8 mouse cellular contexts compared by ENCODE assay signal in the genomic region with DNA sequence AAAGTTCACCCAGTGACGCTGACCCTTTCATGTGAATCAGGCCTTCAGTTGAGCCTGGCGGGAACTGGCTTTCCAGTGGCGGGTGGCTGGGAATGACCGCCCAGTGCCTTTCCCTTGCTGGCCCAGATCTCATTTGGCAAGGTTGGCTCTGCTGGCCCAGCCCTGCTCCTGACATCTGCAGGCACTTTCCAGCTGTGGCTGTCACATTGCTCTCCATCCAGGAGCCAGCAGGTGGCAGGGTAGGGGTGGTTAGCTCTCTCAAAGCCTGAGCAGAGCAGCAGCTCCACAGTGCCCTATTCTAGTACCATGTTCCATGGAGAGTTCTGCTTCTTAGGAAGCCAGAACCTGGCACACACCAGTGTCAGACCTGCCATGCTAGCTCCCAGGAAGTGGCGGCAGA. TPM values are rescaled to one million over a fixed set of nuclear protein-coding genes. Genes with fewer than 3 reads are reported as not detected.
DNase-seq lines count a peak whose midpoint lies in the region; ATAC-seq and TF ChIP-seq lines count a peak whose summit lies in the region.

No protein-coding gene starts in this region.

- no peaks in the 10 kb centered on the region for H3K4me1 ChIP-seq in ES-Bruce4 (ENCODE audit: control insufficient read depth, insufficient read depth, low read length)
- H3K4me1 ChIP-seq in lung, postnatal 0 days (ENCODE audit: insufficient read depth, low read depth, low read length): peaks cover 15% of the 10 kb centered on the region

- no peaks in the 10 kb centered on the region for H3K9me3 ChIP-seq in ES-Bruce4 (replicated peaks; ENCODE audit: control insufficient read depth, insufficient read depth, low read length, poor library complexity, severe bottlenecking)
- H3K9me3 ChIP-seq in lung, postnatal 0 days (ENCODE audit: low read length): no peaks in the 10 kb centered on the region

- DNase-seq in c-Kit-positive CD71-positive TER-119-positive erythroid progenitor cells, embryonic 14.5 days (ENCODE audit: low spot score): peak; percentile 64
- peak; percentile 59 for DNase-seq in forelimb bud, embryonic 11.5 days (ENCODE audit: low read depth, low spot score)
- peak; percentile 59 for DNase-seq in layer of hippocampus, adult 9-10 months (ENCODE audit: low spot score)
- DNase-seq in lung, postnatal 0 days (ENCODE audit: low spot score): peak; percentile 83
- peak; percentile 49 for DNase-seq in ovary, postnatal 14 days (ENCODE audit: low spot score)
- peak; percentile 88 for DNase-seq in thymus, postnatal 4 days

- WGBS in lung, postnatal 0 days: 30% methylated on average over 5 of the region's 5 CpGs

- H3K27me3 ChIP-seq in ES-Bruce4 (ENCODE audit: control insufficient read depth, insufficient read depth, low read length, poor library complexity, severe bottlenecking): no peaks in the 10 kb centered on the region
- H3K27me3 ChIP-seq in lung, postnatal 0 days (replicated peaks; ENCODE audit: insufficient read depth, low read length): no peaks in the 10 kb centered on the region

- no peak for TF ChIP-seq POLR2A in ES-Bruce4 (IDR thresholded peaks at IDR 0.05; ENCODE audit: insufficient read depth, low read length)

- peak; percentile 65 to 81 for ATAC-seq in hematopoietic stem cell, adult 5-6 weeks (replicated peaks in 1 of 2; ENCODE audit: insufficient read depth in 1 of 2, low FRiP score in 2 of 2, low TSS enrichment in 1 of 2, low read depth in 1 of 2, poor library complexity in 2 of 2, severe bottlenecking in 2 of 2)
- peak; percentile 44 for ATAC-seq in lung, postnatal 0 days

- no peak overlapping the region for H3K27ac ChIP-seq in ES-Bruce4 (ENCODE audit: insufficient read depth, low read length)
- H3K27ac ChIP-seq in lung, postnatal 0 days (ENCODE audit: low read length): no peak overlapping the region; the same call in 1 of the 2 replicates

- TF ChIP-seq CTCF in ES-Bruce4 (IDR thresholded peaks at IDR 0.05; ENCODE audit: low read depth, low read length): peak; percentile 63
- peak; percentile 81 for TF ChIP-seq CTCF in lung, postnatal 0 days (IDR thresholded peaks at IDR 0.05)

- H3K4me3 ChIP-seq in ES-Bruce4 (ENCODE audit: low read depth, low read length): no peak overlapping the region
- H3K4me3 ChIP-seq in lung, postnatal 0 days (ENCODE audit: low read depth, low read length): no peak overlapping the region

- no peak overlapping the region for H3K9ac ChIP-seq in ES-Bruce4 (ENCODE audit: low read depth, poor library complexity, severe bottlenecking)
- H3K9ac ChIP-seq in lung, postnatal 0 days (replicated peaks; ENCODE audit: low read depth): no peak overlapping the region

- TF ChIP-seq EP300 in ES-Bruce4 (IDR thresholded peaks at IDR 0.05; ENCODE audit: insufficient read depth, low read depth, low read length): no peak
- no peak for TF ChIP-seq EP300 in lung, postnatal 0 days (IDR thresholded peaks at IDR 0.05)

- H3K4me2 ChIP-seq in lung, postnatal 0 days (replicated peaks; ENCODE audit: low read depth, low read length): no peak overlapping the region

- no peaks in the 10 kb centered on the region for H3K36me3 ChIP-seq in ES-Bruce4 (ENCODE audit: control insufficient read depth, insufficient read depth, low read length, poor library complexity, severe bottlenecking)
- H3K36me3 ChIP-seq in lung, postnatal 0 days (ENCODE audit: insufficient read depth, low read length): no peaks in the 10 kb centered on the region

RNA-seq across cellular contexts. Expression of a gene that starts 2.7 kb away (rescaled TPM):
- polyA plus RNA-seq in ES-Bruce4 (2011; ENCODE audit: insufficient read depth, insufficient read length, low read depth, missing spikeins): 42.6 and 48.3 TPM in 2 replicates
- total RNA-seq in hematopoietic stem cell, adult 5-6 weeks (2017): 12.0 and 13.0 TPM in 2 replicates
- polyA plus RNA-seq in lung, postnatal 0 days (2015; fragmentation: Nextera tagmentation; extraction: Ambion mirVana): 7.4 and 9.6 TPM in 2 replicates

RNA-seq across cellular contexts. Expression of a gene that starts 15.7 kb away (rescaled TPM):
- polyA plus RNA-seq in ES-Bruce4 (2011; ENCODE audit: insufficient read depth, insufficient read length, low read depth, missing spikeins): 53.8 and 55.2 TPM in 2 replicates
- 37.7 and 45.2 TPM in 2 replicates for total RNA-seq in hematopoietic stem cell, adult 5-6 weeks (2017)
- polyA plus RNA-seq in lung, postnatal 0 days (2015; fragmentation: Nextera tagmentation; extraction: Ambion mirVana): 49.3 and 58.2 TPM in 2 replicates

RNA-seq across cellular contexts. Expression of a gene that starts 40.3 kb away (rescaled TPM):
- polyA plus RNA-seq in ES-Bruce4 (2011; ENCODE audit: insufficient read depth, insufficient read length, low read depth, missing spikeins): 90.1 and 100 TPM in 2 replicates
- total RNA-seq in hematopoietic stem cell, adult 5-6 weeks (2017): 12.9 and 24.7 TPM in 2 replicates
- polyA plus RNA-seq in lung, postnatal 0 days (2015; fragmentation: Nextera tagmentation; extraction: Ambion mirVana): 27.0 and 29.4 TPM in 2 replicates

RNA-seq across cellular contexts. Expression of a gene that starts 40.7 kb away (rescaled TPM):
- polyA plus RNA-seq in ES-Bruce4 (2011; ENCODE audit: insufficient read depth, insufficient read length, low read depth, missing spikeins): 73.5 and 81.6 TPM in 2 replicates
- total RNA-seq in hematopoietic stem cell, adult 5-6 weeks (2017): 35.8 and 45.6 TPM in 2 replicates
- 59.9 and 69.1 TPM in 2 replicates for polyA plus RNA-seq in lung, postnatal 0 days (2015; fragmentation: Nextera tagmentation; extraction: Ambion mirVana)

RNA-seq across cellular contexts. Expression of a gene that starts 47.3 kb away (rescaled TPM):
- 0.40 TPM in 1 of 2 replicates, not detected in the other for polyA plus RNA-seq in ES-Bruce4 (2011; ENCODE audit: insufficient read depth, insufficient read length, low read depth, missing spikeins)
- 0.15 TPM in 1 of 2 replicates, not detected in the other for total RNA-seq in hematopoietic stem cell, adult 5-6 weeks (2017)
- 0.07 TPM in 1 of 2 replicates, not detected in the other for polyA plus RNA-seq in lung, postnatal 0 days (2015; fragmentation: Nextera tagmentation; extraction: Ambion mirVana)
